Mouse (Mus musculus) layer of hippocampus, postnatal 10 days (tissue): ENCODE data around the gene Gm20388. TPM values are rescaled to one million over a fixed set of nuclear protein-coding genes. Genes with fewer than 3 reads are reported as not detected.
"Not testable (repeated sequence)": the region's sequence is repeated elsewhere in the genome, so short reads cannot be mapped to it uniquely, and the experiment has no call there.

Experiments used
- DNase-seq, 2 experiments: peaks; one replicate each; pipeline ENCODE4 v3.0.0; 2021; ENCODE audit warnings: low spot score in 2 of 2
- total RNA-seq, 2 experiments: library from RNA; stranded (reverse); gene quantifications; 2 replicates each; pipeline ENCODE4 v1.2.3; 2021

Gm20388 gene
- total RNA-seq, 2 experiments from 2014 or later: not detected

- no peak for DNase-seq
These were observed 2657.5 kb downstream of the Gm20388 start for GRCm38 (mm10) chr8:122568109-122568504.

GRCm38 (mm10) chr8:122568881-122569309, 2658.3 kb downstream of the Gm20388 start:
- DNase-seq: no peak

DNA sequence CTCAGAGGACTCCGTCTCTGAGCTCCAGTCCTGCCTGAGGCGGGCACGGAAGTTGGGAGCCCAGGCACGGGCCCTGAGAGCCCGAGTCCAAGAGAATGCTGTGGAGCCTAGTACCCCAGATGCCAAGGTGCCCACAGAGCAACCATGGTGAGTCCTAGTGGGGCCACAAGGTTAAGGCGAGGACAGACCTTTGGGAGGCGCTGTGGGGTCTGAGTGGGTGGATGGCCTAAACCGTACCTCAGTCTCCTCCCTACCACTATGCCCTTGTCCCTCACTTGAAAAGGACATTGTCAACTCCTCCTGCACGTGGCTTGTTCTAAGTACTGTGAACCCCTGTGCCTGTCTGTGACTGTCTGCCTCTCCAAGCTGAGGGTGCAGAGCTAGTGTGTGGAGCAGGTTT, 2658.7 kb downstream of the Gm20388 start:
- no peak for DNase-seq

DNA sequence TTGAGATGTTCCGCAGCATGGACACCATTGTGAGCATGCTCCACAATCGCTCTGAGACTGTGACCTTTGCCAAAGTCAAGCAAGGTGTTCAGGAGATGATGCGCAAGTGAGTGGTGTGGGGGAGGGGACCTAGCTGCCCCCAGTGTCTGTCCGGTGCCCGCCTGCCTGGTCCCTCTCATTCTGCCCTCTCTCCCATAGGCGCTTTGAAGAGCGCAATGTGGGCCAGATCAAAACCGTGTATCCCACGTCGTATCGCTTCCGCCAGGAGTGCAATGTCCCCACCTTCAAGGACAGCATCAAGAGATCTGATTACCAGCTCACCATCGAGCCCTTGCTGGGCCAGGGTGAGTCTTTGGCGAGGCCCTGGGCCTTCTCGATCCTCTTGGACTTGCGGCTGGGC, 2659.4 kb downstream of the Gm20388 start:
- no peak for DNase-seq

GRCm38 (mm10) chr8:122571153-122571552, 2660.5 kb downstream of the Gm20388 start:
- no peak for DNase-seq

- no peak for DNase-seq
These were observed 2661.2 kb downstream of the Gm20388 start for GRCm38 (mm10) chr8:122571750-122572267.

DNA sequence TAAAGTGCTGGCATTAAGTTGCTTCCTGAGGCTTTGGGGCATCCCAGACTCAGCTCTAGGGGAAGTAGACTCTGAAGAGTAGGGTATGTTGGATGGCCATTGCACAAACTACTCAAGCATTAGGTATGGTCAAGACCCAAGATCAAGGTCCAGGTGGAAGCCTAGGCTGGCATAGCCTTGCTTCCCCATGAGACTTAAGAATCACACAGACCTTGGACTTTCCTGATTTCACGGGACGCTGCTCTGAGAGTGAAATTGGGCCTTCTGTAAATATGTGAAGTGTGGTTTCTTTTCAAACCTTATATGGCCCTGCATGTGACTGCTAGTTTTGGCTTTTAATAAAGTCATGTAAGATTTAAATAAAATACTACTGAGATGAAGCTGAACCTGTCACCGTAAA, 2662.1 kb downstream of the Gm20388 start:
- DNase-seq: no peak

DNA sequence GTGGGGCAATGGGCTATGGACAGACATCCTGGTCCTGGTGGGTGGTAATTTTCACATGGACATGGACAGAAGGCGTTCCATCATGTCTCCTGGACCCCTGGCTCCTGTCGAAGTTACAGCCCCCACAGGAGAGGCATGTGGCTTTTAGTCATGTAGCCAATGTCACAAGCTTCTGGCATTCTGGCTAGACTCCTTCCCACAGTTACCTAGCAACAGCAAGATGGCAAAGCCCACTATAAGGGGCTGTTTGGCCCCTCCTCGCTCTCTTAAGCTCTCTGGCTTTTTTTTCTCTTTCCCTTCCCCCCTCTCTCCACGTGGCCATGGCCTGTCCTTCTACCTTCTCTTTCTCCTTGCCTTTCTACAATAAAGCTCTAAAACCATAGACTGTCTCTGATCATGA, 2662.5 kb downstream of the Gm20388 start:
- DNase-seq: not testable (repeated sequence)

DNA sequence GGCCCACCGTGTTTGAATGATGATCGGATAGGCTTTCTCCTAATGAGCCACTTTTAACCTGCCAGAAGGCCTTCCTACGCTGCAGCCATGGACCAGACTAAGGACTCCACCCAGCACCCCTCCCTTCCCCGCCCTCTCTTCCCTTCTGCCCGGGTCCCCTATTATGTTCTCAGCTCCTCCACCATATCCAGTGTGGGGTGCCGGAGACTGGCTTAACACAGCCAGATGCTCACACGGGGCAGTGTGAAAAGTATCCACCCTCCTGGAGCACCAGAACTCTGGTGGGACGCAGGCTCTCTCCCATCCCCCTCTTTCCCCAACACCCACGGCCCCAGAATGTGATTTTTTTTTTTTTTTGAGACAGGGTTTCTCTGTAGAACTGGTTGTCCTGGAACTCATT, 2662.9 kb downstream of the Gm20388 start:
- no peak for DNase-seq

DNA sequence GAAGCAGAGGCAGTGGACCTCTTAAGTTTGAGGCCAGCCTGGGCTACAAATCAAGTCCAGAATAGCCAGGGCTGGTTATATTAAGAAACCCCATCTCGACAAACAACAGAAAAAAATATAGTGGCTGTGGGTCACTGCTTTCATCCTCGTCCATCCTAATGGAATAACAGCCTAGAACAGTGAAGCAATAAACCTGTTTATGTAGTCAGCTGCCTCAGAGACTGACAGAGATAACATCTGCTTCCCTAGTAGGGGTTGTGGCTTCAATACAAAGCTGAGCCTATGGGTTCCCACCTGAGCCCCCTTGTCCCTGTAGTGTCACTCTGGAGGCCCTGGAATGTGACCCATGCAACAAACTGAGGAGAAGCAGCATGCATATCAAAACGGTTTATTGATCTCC, 2663.6 kb downstream of the Gm20388 start:
- DNase-seq: no peak

- DNase-seq: no peak
These were observed 2664.1 kb downstream of the Gm20388 start for GRCm38 (mm10) chr8:122574667-122575251.

GRCm38 (mm10) chr8:122575286-122575685, 2664.6 kb downstream of the Gm20388 start:
- DNase-seq: no peak

- no peak for DNase-seq
These were observed 2665.3 kb downstream of the Gm20388 start for GRCm38 (mm10) chr8:122575735-122576647.

DNA sequence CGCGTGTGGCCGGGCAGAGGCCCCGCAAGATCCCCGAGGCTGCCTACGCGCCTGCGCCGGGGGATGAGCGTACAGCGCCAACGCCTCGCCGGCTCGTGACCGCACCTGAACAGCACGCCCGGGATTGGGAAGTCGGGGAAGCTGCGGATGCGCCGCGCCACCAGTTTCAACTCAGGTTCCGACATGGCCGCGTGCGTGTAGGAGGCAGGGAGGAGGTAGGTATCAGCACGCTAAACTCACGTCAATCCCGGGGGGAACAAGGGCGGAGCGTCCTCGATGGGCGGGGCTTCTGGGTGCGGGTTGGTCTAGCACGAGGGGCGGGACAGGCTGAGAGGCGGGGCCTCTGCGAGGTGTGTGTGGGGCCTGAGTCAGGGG, 2666.0 kb downstream of the Gm20388 start, which contains the start of gene Aprt:
Aprt (minus strand) TSS at position 262 of the 375 bp plus-strand sequence.
- peak; percentile 89 to 92 for DNase-seq

DNA sequence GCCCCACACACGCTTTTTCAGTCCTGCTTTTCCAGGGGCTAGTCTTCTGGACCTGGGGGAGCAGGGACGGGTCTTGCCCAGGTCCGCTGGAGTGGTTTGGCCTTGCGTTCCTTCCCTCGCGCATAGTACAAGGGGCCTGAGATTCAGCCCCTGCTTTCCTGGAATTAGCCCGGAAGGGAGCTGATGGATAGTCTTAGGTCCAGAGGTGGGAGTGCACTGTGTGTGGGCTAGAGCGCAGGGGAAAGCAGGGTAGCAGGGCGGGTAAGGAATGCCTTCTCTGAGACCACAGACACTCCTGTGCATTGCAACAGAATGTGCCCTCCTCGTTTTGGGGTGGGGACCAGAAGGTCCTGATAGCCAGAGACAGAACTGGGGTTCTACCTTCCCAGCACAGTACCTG, 2666.5 kb downstream of the Gm20388 start:
- no peak for DNase-seq

DNA sequence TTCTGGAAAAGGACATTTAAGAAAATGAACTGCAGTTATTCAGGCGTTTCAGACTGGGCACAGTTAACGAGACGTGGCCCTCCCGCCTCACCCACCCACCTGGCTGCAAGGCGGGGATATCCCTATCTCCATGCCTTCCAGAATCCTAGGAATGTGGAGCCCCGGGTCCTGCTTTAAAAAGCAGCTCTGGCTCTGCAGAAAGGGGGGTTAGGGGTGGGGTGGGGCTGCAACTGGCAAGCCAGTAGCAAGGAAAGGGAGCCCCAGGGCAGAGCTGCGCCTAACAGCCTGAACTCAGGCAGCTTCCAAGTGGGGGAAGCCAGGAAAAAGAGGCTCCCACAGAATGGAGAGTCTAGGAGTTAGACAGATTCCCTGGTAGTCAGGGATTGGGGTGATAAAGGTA, 2668.6 kb downstream of the Gm20388 start:
- DNase-seq: no peak

DNA sequence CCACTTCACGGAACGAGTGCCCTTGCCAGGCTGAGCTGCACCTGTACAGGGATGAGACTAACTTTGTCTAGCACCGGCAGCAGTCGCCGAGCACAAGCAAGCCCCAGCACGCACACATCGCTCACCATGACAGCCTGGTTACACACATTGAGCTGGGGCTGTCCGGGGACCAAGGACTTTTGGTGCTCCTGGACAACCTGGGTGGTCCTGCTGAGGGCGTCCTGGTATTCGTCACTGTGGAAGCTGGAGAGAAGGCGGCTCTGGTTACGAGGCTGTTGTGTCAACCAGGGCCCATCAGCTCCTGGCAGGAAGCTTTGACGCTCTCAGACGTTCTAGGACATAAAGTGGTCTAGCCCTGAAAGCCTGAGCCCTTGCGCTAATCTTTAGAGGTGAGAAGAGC, 2670.3 kb downstream of the Gm20388 start:
- DNase-seq: no peak

- no peak for DNase-seq
These were observed 2674.3 kb downstream of the Gm20388 start for GRCm38 (mm10) chr8:122584981-122585380.

GRCm38 (mm10) chr8:122585411-122585891, 2674.8 kb downstream of the Gm20388 start:
- no peak for DNase-seq

DNA sequence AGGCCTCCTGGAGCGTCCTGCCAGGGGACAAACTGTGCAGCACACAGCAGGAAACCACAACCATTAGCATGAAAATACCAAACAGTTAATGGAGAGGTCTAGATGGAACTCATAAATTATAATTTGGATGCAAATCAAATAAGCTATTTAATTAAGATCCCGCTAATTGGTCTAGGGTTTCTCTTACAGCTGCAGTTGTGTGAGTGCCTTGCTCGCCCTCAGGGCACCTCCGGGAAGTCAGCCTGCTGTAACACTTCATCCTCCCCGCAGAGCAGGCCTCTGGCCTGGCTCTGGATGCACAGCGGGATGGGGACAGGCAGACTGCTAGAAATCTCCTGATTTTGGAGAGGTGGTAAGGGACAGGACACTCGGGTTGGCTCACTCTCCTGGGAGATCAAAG, 2675.5 kb downstream of the Gm20388 start:
- no peak for DNase-seq

DNA sequence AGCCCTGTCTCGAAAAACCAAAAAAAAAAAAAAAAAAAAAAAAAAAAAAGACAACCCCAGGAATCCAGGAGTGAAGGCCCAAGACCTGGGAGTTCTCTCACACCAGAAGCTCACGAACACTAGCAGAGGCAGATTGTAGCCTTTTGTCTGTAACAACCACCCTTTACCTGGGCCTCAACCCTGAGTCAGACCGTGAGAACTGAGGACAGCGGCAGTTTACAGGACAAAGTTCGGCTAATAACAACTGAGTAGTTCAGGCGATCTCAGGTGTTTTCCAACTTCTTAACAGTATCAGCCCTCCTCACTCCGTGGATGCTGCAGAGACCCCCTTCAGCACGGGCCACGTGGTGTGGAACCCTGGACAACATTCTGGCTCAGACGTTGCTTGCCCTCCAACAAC, 2676.1 kb downstream of the Gm20388 start:
- no peak for DNase-seq

DNA sequence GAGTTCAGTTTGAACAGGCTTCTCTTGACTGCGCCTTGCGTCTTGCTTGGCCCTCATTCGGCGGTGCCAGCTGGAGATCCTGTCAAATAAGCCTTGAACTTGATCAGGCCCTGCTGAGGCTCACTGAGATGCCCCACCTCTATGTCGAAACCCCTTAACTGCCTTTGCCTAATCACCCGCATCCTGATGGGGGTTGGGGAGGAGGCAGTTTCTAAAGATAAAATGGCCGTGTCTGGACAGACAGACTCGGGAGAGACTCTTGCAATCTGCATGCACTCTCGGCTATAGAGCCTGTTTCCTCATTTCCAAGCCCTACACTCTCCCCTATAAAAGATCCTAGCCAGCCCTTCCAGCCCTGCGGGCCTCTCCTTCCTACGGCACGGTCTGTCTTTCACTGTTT, 2682.6 kb downstream of the Gm20388 start:
- DNase-seq: no peak
